Mouse (Mus musculus) intestine, postnatal 0 days (tissue): ENCODE data around the gene Eif3l. TPM values are rescaled to one million over a fixed set of nuclear protein-coding genes. Genes with fewer than 3 reads are reported as not detected.

Experiments used
- ATAC-seq: fragments of 200-750 bp; cut with Nextera tagmentation; 2 replicates; pipeline ENCODE4 v1.8.0; 2017; ENCODE audit warnings: mild to moderate bottlenecking, moderate TSS enrichment, moderate library complexity
- H3K27ac ChIP-seq: fragments of 300-500 bp; sonication (generic); 2 replicates; pipeline ENCODE4 v1.5.1; 2014; ENCODE audit warnings: mild to moderate bottlenecking, low read depth, low read length, moderate library complexity
- H3K27me3 ChIP-seq: fragments of 300-500 bp; sonication (generic); replicated peaks from 2 replicates; pipeline ENCODE4 v1.6.1; 2014; ENCODE audit warnings: low read length, mixed read lengths; ENCODE audit not compliant: control insufficient read depth, insufficient read depth
- H3K36me3 ChIP-seq: fragments of 300-500 bp; sonication (generic); 2 replicates; pipeline ENCODE4 v1.6.1; 2014; ENCODE audit warnings: mild to moderate bottlenecking, moderate library complexity; ENCODE audit not compliant: control insufficient read depth, insufficient read depth
- H3K4me1 ChIP-seq: fragments of 300-500 bp; sonication (generic); replicated peaks from 2 replicates; pipeline ENCODE4 v1.6.1; 2014; ENCODE audit warnings: antibody characterized with exemption, low read length, mixed read lengths; ENCODE audit not compliant: control insufficient read depth, insufficient read depth
- H3K4me2 ChIP-seq: fragments of 300-500 bp; sonication (generic); replicated peaks from 2 replicates; pipeline ENCODE4 v1.6.1; 2014; ENCODE audit warnings: low read depth, mild to moderate bottlenecking, moderate library complexity
- H3K4me3 ChIP-seq: fragments of 300-500 bp; sonication (generic); 2 replicates; pipeline ENCODE4 v1.5.1; 2014; ENCODE audit warnings: low read depth, low read length
- H3K9ac ChIP-seq: fragments of 300-500 bp; sonication (generic); 2 replicates; pipeline ENCODE4 v1.6.1; 2014; ENCODE audit warnings: mild to moderate bottlenecking, low read depth, low read length
- H3K9me3 ChIP-seq: fragments of 300-500 bp; sonication (generic); 2 replicates; pipeline ENCODE4 v1.6.1; 2016; ENCODE audit warnings: mixed run types; ENCODE audit not compliant: control insufficient read depth
- CTCF ChIP-seq: sonication (generic); IDR thresholded peaks from 2 replicates; pipeline ENCODE4 v1.5.1; 2016; ENCODE audit warnings: low read depth, mild to moderate bottlenecking, control low read depth, antibody characterized with exemption, moderate library complexity
- WGBS: fragments of 180-500 bp; shearing (Covaris S2); extraction: QIAGEN DNeasy Blood & Tissue Kit; methylation state at CpG from one replicate; pipeline ENCODE4 v1.1.7; 2014; 5-methylcytosine and 5-hydroxymethylcytosine counted together
- polyA plus RNA-seq: library from polyadenylated mRNA; unstranded; fragments of >200 nt; fragmentation: Nextera tagmentation; extraction: Ambion mirVana; gene quantifications from 2 replicates; pipeline ENCODE4 v1.2.1, GENCODE M21; 2015

Gene Eif3l
- polyA plus RNA-seq, 1 experiment from 2014 or later = 97.0 TPM

DNA sequence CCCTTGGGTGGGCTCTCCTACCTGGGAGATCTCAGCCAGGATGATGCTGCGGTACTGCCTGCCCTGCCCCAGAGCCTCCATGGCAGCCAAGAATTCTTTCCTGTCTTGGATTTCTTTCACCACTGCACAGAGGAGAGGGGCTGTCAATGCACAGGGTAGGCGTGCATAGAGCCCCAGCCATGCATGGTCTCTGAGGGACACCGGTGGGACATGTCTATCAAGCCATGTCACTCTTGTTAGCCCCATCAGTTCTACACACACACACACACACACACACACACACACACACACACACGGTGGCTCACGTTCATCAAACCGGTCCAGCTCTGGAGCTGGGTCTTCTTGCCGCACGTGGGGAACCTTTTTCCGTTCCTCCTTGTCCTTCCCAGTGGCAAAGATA lies 60.4 kb downstream of the Eif3l start:
- no peak overlapping the region for H3K4me3 ChIP-seq
- no peaks in the 10 kb centered on the region for H3K27me3 ChIP-seq
- H3K9me3 ChIP-seq = no peaks in the 10 kb centered on the region
- no peak overlapping the region for H3K27ac ChIP-seq
- 73% methylated on average over 9 of the region's 9 CpGs for WGBS
- no peak for TF ChIP-seq CTCF
- no peak overlapping the region for H3K4me2 ChIP-seq
- peaks cover 33% of the 10 kb centered on the region for H3K36me3 ChIP-seq
- no peak overlapping the region for H3K9ac ChIP-seq
- no peak for ATAC-seq
- H3K4me1 ChIP-seq = no peaks in the 10 kb centered on the region

DNA sequence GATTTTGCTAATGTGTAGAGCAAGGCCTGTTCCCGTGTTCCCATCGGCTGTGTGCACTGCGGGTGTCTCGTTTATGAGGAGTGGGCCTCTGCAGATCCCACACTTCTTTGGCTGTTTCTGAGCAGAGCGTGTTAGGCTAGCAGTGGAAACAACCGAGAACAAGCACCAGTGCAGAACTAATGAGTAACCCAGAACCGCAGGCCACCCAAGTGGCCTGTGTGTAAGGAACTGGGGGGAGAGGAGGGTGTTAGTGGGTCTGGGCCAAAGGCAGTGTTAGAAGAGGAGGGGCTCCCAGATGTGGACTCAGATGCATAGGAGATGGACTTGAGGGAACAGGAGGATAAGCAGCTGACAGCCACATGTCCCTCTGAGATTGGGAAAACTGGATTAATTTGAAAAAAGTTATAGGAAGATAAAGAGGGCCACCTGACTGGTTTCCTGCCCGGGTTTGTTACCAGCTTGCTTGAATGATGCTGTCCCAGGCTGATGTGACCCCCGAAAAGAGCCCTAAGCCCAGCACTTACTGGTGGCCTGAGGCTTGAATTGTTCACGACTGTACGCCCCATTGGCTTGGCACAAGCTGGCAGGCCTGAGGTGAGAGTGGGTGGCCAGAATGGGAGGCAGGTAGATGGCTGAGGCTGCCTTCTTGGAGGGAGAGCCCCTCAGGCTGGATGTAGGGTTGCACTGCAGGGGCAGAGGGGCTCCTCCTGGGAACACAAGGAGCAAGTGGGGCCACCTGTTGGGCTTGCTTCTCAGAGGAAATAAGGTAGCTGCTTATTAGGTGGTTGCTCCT lies 61.0 kb downstream of the Eif3l start:
- no peak for ATAC-seq

DNA sequence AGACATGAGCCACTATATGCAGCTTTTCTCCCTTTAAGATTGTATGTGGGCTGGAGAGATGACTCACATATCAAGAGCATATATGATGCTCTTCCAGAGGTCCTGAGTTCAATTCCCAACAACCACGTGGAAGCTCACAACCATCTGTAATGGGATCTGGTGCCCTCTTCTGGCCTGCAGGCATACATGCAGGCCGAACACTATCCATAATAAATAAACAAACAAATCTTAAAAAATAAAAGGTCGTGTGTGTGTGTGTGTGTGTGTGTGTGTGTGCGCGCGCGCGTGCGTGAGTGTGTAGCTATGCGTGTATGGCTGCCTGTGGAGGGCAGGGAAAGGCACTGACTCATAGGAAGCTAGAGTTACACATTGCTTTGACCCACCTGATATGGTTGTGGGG lies 64.7 kb downstream of the Eif3l start:
- Histone ChIP-seq H3K4me3 (no peak overlapping the region), H3K4me1 (0 out of 2 replicates have a peak, but pooled peaks cover 3% of the 10 kb centered on the region), H3K36me3 (peaks cover 7% of the 10 kb centered on the region), H3K27me3 (no peaks in the 10 kb centered on the region), H3K4me2 (no peak overlapping the region), H3K9ac (no peak overlapping the region), H3K9me3 (no peaks in the 10 kb centered on the region), H3K27ac (no peak overlapping the region)
- 57% methylated on average over 10 of the region's 10 CpGs for WGBS
- TF ChIP-seq CTCF = peak; percentile 75
- no peak for ATAC-seq

More for the DNA sequence above, 61.0 kb downstream of the Eif3l start:
- H3K4me3 ChIP-seq = no peak overlapping the region
- no peak overlapping the region for H3K9ac ChIP-seq
- no peaks in the 10 kb centered on the region for H3K9me3 ChIP-seq
- H3K4me2 ChIP-seq = no peak overlapping the region
- H3K36me3 ChIP-seq = peaks cover 27% of the 10 kb centered on the region
- H3K4me1 ChIP-seq = 0 out of 2 replicates have a peak, but pooled peaks cover 3% of the 10 kb centered on the region
- 70% methylated on average over 11 of the region's 11 CpGs for WGBS
- no peaks in the 10 kb centered on the region for H3K27me3 ChIP-seq
- H3K27ac ChIP-seq = no peak overlapping the region
- TF ChIP-seq CTCF = no peak

DNA sequence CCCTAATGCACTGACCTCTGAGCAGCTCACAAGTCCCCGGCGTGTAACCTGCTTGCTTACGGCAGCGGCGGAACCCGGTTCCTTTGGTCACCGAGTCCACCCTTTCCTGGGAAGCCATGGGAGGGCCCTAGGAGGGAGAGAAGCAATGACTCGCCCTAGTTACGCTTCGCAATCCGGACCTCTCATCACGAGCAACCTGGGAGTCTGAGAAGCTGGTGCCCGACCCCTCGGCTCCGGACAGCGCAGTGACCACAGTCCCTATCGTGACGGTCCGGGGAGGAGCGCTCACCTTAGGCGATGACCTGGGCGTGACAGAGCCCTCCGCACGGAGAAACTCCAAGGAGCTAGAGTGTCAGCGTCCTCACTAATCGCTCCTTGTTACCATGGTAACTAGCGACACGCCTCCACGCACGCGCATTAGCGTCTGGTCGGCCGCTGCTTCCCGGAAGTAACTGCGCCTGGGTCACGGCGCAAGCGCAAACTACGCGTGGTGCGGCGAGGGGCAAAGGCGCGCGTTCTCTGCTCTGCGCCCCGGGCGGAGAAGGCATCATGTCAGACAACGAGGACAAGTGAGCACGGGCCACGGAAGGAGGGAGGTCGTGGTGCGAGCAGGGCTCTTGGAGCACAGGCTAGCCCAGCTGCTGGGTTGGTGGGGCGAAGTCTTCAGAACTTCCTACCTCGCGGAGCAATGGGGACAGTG lies 66.0 kb downstream of the Eif3l start, which contains the start of the genes Polr2f and 1700088E04Rik:
Polr2f (plus strand) TSS at position 144 of the 700 bp plus-strand sequence.
1700088E04Rik (minus strand) TSS at position 388 of the 700 bp plus-strand sequence.
- WGBS = under 1% methylated on average over 57 of the region's 57 CpGs
- Histone ChIP-seq H3K27me3 (no peaks in the 10 kb centered on the region), H3K9me3 (no peaks in the 10 kb centered on the region), H3K36me3 (peaks cover 16% of the 10 kb centered on the region), H3K27ac (no peak within 1 kb of the TSS; the same call in 1 of the 2 replicates), H3K9ac (peak within 1 kb of the TSS; percentile 61), H3K4me1 (0 out of 2 replicates have a peak, but pooled peaks cover 3% of the 10 kb centered on the region), H3K4me2 (peak within 1 kb of the TSS; percentile 84), H3K4me3 (peak within 1 kb of the TSS; percentile 77)
- TF ChIP-seq CTCF = no peak
- peak; percentile 74 for ATAC-seq

DNA sequence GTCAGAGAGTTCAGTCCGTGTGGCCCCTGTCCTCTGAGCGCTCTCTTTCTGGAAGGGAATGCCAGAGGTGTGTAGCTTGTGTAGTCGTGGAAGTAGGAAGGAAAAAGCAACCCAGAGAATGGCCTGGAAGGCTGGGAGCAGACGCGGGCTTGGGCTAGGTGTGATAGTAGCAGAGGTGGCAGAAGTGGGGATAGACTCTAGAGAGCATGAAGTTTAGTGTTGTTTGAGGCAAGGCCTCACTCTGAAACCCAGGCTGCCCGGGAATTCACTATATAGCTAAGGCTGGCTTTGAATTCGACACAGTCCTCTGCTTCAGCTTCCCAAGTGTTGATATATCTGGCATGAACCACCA lies 66.6 kb downstream of the Eif3l start:
- no peak; the same call in 1 of the 2 replicates for ATAC-seq
- no peak for TF ChIP-seq CTCF
- Histone ChIP-seq H3K27ac (no peak overlapping the region; the same call in 1 of the 2 replicates), H3K4me2 (peak overlapping the region; percentile 84), H3K9ac (peak overlapping the region; percentile 61), H3K36me3 (peaks cover 21% of the 10 kb centered on the region), H3K9me3 (no peaks in the 10 kb centered on the region), H3K27me3 (no peaks in the 10 kb centered on the region), H3K4me1 (0 out of 2 replicates have a peak, but pooled peaks cover 3% of the 10 kb centered on the region), H3K4me3 (peak overlapping the region; percentile 77)
- 2% methylated on average over 7 of the region's 7 CpGs for WGBS

DNA sequence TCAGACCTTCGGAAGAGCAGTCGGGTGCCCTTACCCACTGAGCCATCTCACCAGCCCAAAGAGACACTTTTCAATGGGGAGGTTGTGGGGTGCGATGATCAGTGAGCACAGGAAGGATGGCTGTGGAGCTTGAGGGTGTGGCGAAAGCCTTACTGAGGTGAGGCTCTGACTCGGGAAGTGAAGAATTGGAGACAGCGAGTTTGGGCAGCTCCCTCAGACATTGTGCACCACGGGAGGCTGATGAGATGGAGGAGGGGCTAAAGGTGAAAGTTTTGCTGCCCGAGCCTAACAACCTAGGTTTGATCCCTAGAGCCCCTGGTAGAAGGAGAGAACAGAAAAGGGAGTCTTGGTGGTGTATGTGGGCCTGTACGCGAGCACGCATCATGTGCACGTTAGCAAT lies 68.3 kb downstream of the Eif3l start:
- no peak for TF ChIP-seq CTCF
- Histone ChIP-seq H3K36me3 (peaks cover 38% of the 10 kb centered on the region), H3K27ac (no peak overlapping the region), H3K4me1 (0 out of 2 replicates have a peak, but pooled peaks cover 3% of the 10 kb centered on the region), H3K4me3 (no peak overlapping the region), H3K4me2 (no peak overlapping the region), H3K9ac (no peak overlapping the region), H3K27me3 (no peaks in the 10 kb centered on the region), H3K9me3 (no peaks in the 10 kb centered on the region)
- WGBS = 83% methylated on average over 12 of the region's 12 CpGs
- ATAC-seq = no peak

Other genes with a start within 250 kb of the Eif3l start
- 16.8 and 17.0 TPM in 2 replicates for gene Cdc42ep1, start 232.6 kb upstream of the Eif3l start, polyA plus RNA-seq
- 787 and 833 TPM in 2 replicates for gene Lgals2, start 219.7 kb upstream of the Eif3l start, polyA plus RNA-seq
- 40.1 TPM in 2 replicates for gene Gga1, start 198.0 kb upstream of the Eif3l start, polyA plus RNA-seq
- 0.21 TPM in 1 of 2 replicates, not detected in the other for gene Gm49510, start 175.5 kb upstream of the Eif3l start, polyA plus RNA-seq
- gene Sh3bp1, start 175.4 kb upstream of the Eif3l start, polyA plus RNA-seq = 7.2 and 7.6 TPM in 2 replicates
- 3.3 and 4.2 TPM in 2 replicates for gene Pdxp, start 161.3 kb upstream of the Eif3l start, polyA plus RNA-seq
- gene Lgals1, start 148.5 kb upstream of the Eif3l start, polyA plus RNA-seq = 725 and 759 TPM in 2 replicates
- gene Nol12, start 140.2 kb upstream of the Eif3l start, polyA plus RNA-seq = 24.8 and 26.0 TPM in 2 replicates
- 35.2 and 39.4 TPM in 2 replicates for gene Triobp, start 127.5 kb upstream of the Eif3l start, polyA plus RNA-seq
- 298 and 319 TPM in 2 replicates for gene H1f0, start 46.7 kb upstream of the Eif3l start, polyA plus RNA-seq
- 2.2 and 2.6 TPM in 2 replicates for gene Galr3, start 33.3 kb upstream of the Eif3l start, polyA plus RNA-seq
- 44.1 and 48.8 TPM in 2 replicates for gene Ankrd54, start 12.3 kb upstream of the Eif3l start, polyA plus RNA-seq
- gene Micall1, start 33.7 kb downstream of the Eif3l start, polyA plus RNA-seq = 3.7 and 5.0 TPM in 2 replicates
- 256 and 266 TPM in 2 replicates for gene Polr2f, start 65.8 kb downstream of the Eif3l start, polyA plus RNA-seq
- gene 1700088E04Rik, start 66.1 kb downstream of the Eif3l start, polyA plus RNA-seq = 4.2 and 5.2 TPM in 2 replicates
- gene Sox10, start 90.1 kb downstream of the Eif3l start, polyA plus RNA-seq = 2.8 and 3.5 TPM in 2 replicates
- 21.9 and 24.6 TPM in 2 replicates for gene Pick1, start 154.0 kb downstream of the Eif3l start, polyA plus RNA-seq
- 0.14 and 0.30 TPM in 2 replicates for gene Gm49486, start 154.2 kb downstream of the Eif3l start, polyA plus RNA-seq
- gene Slc16a8, start 179.6 kb downstream of the Eif3l start, polyA plus RNA-seq = 0.12 TPM in 1 of 2 replicates, not detected in the other
- gene Baiap2l2, start 210.4 kb downstream of the Eif3l start, polyA plus RNA-seq = 19.3 and 21.3 TPM in 2 replicates